Mouse (Mus musculus) spleen, adult 18-20 months (tissue): ENCODE measurements around the gene Iqgap1.
A peak's percentile ranks its signal among the peaks of the same experiment; 100 is the strongest.

Experiments
- DNase-seq, 2 experiments: peaks; one replicate each; pipeline ENCODE4 v3.0.0; 2022; ENCODE audit warnings: mixed read lengths in 2 of 2

The Iqgap1 gene

DNA sequence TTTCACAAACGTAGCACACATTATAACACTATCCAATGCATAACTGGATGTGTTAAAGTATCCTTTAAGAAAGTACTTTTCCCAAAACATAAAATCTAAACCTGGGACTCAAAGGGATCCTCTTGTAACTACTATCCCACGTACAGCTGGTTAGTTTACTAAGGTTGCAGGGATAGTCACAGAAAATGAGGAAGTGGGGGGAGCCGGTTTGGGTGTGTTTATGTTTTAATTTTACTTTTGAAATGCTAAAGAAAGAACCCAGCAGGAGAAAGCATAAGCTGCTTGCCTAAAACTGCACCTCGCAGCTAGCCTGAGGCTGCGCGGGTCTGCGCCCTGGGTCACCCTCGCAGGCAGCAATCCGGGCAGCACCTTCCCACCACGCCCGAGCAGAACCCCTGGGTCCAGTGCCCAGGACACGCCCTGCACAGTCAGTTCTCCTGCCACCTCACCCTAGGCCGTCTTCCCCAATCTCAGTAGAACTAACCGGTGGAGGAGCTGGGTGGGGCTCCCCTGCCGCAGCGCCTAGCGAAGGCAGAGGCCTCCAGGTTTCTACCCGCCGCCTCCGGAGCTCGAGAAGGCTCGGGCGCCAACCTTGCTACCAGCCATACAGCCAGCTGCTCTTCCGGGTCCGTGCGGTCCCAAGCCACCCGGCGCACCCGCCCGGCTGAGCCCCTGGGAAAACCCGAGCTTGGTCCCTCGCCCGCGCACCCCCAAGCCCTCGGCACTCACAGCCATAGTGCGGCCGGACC is 23.2 kb downstream of the Iqgap1 start:
- peak in 1 of 2 experiments; percentile 70 for DNase-seq

DNA sequence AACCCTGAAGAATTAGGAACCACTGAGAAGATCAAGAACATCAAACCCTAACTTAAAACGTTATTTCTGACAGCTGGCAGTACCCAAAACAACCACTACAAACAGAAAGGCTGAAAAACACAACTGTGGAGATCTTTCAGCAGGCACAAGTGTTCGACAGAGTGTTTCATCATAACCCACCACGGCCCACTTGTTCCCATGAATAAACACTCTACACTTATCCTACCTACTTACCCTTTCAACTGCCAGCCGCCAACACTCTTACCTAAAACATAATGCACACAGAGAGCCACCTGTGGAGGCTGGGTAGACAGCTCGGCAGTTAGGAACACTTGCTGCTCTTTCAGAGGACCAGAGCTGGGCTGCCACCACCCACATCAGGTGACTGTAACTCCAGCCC is 26.5 kb downstream of the Iqgap1 start:
- DNase-seq = no peak

DNA sequence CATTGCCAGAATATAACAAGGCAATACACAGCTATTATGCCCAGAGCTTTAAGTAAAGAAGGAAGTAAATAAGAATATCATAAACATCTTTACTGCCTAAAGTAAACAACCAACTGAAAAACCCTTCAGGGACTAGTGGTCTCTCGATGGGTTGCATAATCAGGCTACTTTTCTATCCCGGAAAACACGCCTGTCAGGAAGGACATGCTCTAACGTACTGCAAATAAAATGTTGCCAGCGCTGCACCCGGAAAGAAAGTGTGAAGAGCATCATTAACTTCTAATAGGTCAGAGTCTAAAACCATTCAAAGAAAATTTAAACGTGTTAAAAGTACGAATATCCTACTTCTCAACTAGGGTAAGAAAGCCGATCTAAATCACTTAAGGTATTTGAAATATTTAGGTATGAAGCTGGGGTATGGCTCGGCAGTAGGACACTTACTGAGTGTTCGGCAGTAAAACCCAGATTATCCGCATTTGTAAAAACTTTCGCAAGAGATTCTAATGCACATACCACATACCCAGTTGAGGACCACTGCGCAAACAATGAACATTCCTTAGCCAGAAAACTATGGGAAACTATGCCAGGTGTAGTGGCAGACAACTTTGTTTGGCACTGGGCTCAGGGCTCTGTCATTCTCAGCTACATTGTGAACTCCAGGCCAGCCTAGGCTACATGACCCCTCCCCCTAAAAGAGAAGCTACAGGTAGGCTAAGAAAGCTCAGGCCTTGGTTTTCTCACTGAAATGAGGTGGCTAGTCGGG is 28.8 kb downstream of the Iqgap1 start:
- no peak for DNase-seq

DNA sequence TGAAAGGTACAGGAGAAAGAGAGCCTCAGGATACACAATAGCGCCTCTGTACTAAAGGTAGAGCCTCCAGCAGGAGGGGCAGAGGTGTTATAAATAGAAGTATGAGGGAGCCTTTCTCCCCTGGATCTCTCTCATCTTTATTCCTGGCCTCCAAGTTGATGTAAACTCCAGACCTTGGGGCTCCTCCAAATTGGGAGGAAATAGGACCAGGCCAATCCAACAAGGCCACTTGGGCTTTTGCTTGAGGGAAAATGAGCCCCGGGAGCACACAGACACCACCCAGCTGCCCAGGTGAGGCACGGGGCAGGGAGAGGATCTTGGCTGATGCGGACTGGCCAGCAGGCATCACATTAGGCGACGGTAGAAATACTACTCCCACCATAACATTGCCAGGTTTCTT is 29.5 kb downstream of the Iqgap1 start:
- DNase-seq = no peak

- DNase-seq = no peak
Measured at GRCm38 (mm10) chr7:80789534-80789933, 36.2 kb downstream of the Iqgap1 start.

- DNase-seq = no peak
Measured at GRCm38 (mm10) chr7:80789061-80789460, 36.7 kb downstream of the Iqgap1 start.

DNA sequence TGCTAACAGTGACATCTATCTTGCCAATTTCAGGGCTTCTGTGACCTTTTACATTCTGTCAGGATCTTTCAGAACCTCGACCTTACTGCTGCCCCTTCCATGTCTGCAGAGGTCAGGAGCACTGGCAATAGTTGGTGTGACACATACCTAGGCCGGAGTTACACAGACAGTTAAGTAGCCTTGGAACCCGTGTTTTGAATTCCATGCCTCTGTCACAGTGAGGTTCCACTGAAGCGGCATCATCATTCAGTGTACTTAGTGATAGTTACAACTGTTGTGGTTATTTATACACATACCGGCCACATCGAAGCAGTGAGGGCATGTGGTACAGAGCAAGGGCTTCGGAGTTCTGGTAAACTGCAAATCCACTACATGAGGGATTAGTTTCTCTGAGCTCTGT is 37.8 kb downstream of the Iqgap1 start:
- DNase-seq = no peak

DNA sequence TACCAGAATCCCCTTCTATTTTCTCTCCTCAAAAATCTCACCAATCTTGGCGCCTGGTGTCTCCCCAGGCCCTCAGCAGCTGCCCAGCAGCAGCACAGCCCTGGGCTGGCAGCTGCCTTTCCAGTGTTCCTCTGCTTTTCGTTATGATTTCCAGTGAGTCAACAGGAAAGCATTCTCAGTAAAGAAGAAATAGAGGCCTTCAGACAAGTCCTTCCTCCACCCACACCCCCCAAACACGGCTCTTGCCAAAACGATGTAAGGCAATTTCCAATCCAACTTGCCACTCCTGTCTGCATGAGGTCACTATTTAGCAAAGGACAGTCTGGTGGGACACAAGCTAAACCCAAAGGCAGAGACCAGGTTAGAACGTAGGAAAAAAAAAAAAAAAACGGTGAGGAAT is 39.0 kb downstream of the Iqgap1 start:
- no peak for DNase-seq

DNA sequence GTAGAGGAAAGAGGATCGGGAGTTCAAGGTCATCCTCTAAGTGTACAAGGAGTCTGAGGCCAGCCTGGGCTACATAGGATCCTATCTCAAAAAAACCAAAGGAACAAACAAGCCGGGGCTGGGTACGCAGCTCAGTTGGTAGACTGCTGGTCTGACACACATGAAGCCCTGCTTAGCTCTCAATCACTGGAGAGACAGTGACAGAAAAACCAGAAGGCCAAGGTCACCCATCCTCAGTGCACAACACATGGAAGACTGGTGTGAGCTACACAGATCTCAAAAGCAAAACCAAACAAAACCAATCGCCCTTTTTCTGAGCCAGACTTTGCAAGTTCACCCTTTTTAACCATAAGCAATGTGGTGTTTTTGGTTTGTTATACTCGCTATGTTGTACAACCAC is 41.9 kb downstream of the Iqgap1 start:
- no peak for DNase-seq

- peak in 1 of 2 experiments; percentile 43 for DNase-seq
Measured at GRCm38 (mm10) chr7:80782155-80783109, 43.3 kb downstream of the Iqgap1 start.

GRCm38 (mm10) chr7:80781444-80782120 is 44.2 kb downstream of the Iqgap1 start:
- DNase-seq = no peak

DNA sequence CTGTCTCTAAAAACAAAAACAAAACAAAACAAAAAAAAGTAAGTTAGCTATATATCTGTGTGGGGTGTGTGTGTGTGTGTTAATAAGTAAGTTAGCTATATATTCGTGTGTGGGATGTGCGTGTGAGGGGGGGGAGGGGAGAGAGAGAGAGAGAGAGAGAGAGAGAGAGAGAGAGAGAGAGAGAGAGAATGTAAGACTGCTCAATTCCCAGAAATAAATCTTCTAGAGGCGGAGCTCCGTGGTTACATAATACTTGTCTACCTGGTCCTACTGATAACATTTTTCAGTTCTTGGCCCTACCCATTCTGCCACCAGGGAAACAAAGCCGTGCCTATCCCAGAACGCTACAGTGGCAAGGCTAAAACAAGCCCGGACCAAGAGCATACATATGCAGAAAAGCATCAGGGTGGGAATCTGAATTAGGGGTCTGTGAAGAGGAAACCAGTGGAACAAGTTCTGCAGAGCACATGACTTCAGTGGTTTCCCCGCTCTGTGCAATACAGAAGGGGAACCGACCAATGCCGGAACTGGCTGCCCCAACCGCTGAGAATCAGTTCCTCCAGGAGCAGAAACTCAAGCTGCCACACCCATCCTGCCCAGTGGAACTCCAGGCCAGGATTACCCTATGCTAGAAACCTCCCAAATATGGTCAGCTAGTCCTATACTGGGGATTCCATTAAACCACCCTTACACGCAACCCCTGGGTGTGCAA is 46.7 kb downstream of the Iqgap1 start:
- DNase-seq = peak; percentile 67 to 77

DNA sequence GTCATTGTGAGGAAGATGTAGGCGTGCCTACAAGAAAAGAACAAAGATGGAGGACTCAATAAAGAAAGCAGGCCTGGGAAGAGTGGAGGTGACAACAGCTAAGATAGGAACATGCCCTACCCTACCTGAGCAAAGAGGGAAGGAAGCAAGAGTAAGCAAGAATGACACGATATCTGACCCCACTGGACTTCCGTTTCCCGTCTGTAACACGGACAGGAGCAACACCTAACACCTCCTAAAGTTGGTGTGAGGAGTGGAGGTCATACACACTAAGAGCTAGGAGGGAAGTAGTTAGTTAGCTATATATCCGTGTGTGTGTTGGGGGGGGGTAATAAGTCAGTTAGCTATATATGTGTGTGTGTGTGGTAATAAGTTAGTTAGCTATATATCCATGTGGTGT is 47.4 kb downstream of the Iqgap1 start:
- DNase-seq = no peak

- DNase-seq = no peak
Measured at GRCm38 (mm10) chr7:80777151-80777550, 48.6 kb downstream of the Iqgap1 start.

- no peak for DNase-seq
Measured at GRCm38 (mm10) chr7:80776090-80776489, 49.7 kb downstream of the Iqgap1 start.

DNA sequence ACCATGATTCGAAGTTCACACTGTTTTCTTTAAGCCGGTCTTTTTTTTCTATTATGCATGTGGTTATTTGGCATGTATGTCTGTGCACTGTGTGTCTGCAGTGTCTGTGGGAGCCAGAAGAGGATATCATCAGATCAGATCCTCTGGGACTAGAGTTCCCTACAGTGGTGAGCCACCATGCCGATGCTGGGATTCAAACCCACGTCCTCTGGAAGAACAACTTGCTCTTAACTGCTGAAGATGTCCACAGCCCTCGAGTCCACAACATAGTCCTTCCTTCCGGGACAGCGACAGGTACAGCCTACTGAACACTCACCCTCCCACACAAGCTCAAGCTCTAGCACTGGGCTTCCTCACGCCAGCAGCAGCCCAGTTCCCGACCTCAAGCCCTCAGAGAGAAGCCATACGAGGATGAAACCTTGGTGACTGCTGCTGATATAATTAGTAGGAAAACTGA is 50.3 kb downstream of the Iqgap1 start:
- DNase-seq = no peak

DNA sequence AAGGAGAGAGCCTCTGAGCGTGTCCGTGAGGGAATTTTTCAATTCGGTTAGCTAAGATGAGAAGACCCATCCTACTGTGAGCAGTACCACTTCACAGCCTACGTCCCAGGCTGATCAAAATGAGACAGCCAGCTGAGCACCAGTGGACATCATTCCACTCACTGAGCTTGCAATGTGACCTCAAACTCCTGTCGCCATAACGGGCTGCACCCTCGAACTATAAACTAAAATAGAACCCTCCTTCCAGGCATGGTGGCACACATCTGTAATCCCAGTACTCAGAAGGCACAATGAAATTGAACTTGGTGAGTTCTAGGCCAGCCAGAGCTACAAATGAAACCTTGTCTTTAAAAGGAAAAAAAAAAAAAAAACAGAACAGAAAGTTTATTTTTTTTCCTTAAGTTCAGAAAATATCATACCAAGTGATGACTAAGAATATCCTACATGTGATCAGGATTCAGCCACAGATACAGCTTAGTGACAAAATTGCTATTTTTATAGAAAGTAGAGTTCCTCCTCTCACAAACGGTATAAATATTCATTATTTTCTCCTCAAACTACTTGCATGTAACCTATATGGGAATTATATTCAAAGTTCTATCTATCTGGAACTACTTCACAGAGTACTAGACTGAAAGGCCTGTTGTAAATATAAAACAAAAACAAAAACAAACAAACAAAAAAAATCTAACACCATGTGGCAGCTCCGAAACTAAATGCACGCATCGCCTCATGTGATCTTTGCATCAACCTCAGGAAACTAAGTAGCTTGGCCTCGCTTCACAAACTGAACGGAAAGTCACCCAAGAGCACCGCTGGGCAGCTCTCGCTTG is 50.9 kb downstream of the Iqgap1 start:
- no peak for DNase-seq

- no peak for DNase-seq
Measured at GRCm38 (mm10) chr7:80773834-80774614, 51.8 kb downstream of the Iqgap1 start.

- DNase-seq = no peak
Measured at GRCm38 (mm10) chr7:80770466-80770865, 55.3 kb downstream of the Iqgap1 start.

DNA sequence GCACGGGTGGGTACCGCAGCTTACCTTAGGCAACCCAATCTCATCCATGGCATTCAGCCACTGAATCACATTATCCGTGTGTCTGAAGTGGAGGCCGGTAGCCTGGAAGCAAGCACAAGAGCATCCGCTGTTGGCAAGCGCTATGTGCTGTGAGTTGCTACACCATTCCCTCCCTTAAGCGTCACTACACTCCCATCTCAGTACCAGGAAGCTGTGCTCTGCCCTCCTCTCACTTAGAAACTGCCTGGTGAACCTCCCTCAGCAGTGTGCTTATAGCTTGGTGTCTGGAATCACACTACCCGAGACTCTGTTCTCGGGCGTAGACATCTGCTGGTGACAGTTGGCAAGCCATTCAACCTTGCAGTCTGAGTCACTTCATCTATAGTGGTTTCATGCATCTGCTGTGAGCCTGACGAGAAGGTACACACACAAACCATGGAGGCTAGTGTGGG is 58.9 kb downstream of the Iqgap1 start:
- DNase-seq = no peak
